Mouse (Mus musculus): ENCODE measurements around the gene Lrrc1.

DNA sequence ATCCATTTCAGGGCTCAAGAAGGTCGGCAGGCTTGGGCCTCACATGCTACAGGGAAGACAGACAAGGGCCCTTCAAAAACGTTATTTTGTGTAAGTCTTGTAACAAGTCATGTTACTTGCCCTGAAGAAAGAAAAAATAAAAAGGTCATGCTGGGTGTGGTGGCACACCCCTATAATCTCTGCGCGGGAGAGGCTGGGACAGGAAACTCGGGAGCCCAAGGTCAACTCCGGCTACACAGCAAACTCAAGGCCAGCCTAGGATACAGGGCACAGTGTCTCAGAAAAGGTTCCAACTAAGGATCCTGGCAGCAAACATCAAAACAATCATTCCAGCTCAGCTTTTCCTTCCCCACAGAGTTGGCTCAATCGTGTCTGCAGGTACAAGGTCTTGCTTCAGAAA lies 63.3 kb downstream of the Lrrc1 start:
- TF ChIP-seq CTCF (conservative IDR thresholded peaks at IDR 0.05; ENCODE audit: low read length) (no peak), NANOG (IDR thresholded peaks at IDR 0.05; ENCODE audit: borderline replicate concordance, low read length) (no peak), POU5F1 (IDR thresholded peaks at IDR 0.05; ENCODE audit: borderline replicate concordance, low read length) (no peak)
